In the genomic region with DNA sequence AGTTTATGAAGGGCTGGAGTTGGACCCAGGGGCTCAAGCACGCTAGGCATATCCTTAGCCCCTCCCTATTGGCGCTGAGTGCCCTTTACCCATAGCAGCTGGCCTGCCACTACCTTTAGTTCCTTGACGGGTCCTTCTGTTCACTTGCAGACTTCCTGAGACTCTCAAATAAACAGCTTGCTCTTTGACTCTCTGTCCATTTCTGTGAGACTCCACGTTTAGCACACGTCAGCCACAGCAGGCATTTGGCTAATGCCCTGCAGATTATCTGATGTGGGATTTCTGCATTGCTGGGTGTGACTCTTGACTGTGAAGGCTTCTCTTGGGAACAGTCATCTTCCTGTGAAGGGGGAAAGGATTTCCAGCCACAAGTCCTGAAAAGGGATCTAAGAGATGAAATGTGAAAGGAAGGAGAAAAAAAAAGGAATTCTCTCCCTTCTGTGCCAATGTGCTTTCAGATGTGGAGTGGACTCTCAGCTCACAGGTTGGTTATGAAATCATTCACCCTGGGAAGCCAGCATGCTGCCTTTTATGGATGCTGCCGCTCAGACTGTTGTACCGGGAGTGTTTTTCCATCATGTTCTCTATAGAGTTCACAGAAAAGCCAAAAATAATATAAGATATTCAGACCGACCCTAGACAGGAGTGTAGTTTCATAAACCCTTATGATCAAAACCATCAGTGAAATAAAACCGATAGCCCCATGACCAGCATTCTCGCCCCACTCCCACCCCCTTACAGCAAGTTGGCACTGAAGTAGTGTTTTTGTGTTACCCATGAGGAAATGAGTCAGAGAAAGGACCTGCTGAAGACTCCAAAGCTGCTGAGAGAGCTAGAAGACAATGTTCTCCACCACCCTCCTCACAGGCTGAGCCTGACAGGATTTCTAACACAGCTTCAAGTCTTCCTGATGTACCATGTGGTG, we compare ENCODE assay signal across 8 mouse cellular contexts. TPM values are rescaled to one million over a fixed set of nuclear protein-coding genes. Genes with fewer than 3 reads are reported as not detected.
DNase-seq lines count a peak whose midpoint lies in the region; ATAC-seq and TF ChIP-seq lines count a peak whose summit lies in the region.

No protein-coding gene starts in this region.

- H3K36me3 ChIP-seq in heart, embryonic 12.5 days = no peaks in the 10 kb centered on the region
- no peaks in the 10 kb centered on the region for H3K36me3 ChIP-seq in hindbrain, embryonic 12.5 days

- peak; percentile 97 for DNase-seq in heart, adult 11 months
- DNase-seq in 3T3-L1 (ENCODE audit: low read depth, low spot score) = peak; percentile 94
- peak; percentile 71 to 78 for DNase-seq in cerebellum, postnatal 25 days
- DNase-seq in left cerebral cortex, adult 2 months (ENCODE audit: extremely low spot score in 1 of 2, low spot score in 2 of 2) = peak; percentile 13 to 16
- no peak for DNase-seq in gastrocnemius, postnatal 14 days

- no peak for ATAC-seq in heart, embryonic 12.5 days (ENCODE audit: insufficient number of reproducible peaks, low FRiP score)
- no peak for ATAC-seq in erythroid progenitor cell, adult 5-6 weeks (replicated peaks; ENCODE audit: low FRiP score, poor library complexity, severe bottlenecking)
- no peak for ATAC-seq in hindbrain, embryonic 12.5 days (ENCODE audit: low FRiP score)

- H3K9me3 ChIP-seq in heart, embryonic 12.5 days (replicated peaks) = peaks cover 2% of the 10 kb centered on the region; the same call in 1 of the 2 replicates
- peaks cover 6% of the 10 kb centered on the region; the same call in 1 of the 2 replicates for H3K9me3 ChIP-seq in hindbrain, embryonic 12.5 days (replicated peaks)

- H3K27me3 ChIP-seq in heart, embryonic 12.5 days (replicated peaks) = no peaks in the 10 kb centered on the region
- no peaks in the 10 kb centered on the region for H3K27me3 ChIP-seq in hindbrain, embryonic 12.5 days

- no peak overlapping the region for H3K27ac ChIP-seq in heart, embryonic 12.5 days (ENCODE audit: poor library complexity, severe bottlenecking)
- H3K27ac ChIP-seq in left cerebral cortex, adult 2 months = peak overlapping the region; percentile 69
- H3K27ac ChIP-seq in hindbrain, embryonic 12.5 days = no peak overlapping the region

- intact Hi-C loops in left cerebral cortex, adult 2 months (cut with DNase I) = no loop called here
- intact Hi-C loops in gastrocnemius, postnatal 14 days (cut with DNase I; ENCODE audit: low total_unique reads) = no loop called here

- H3K4me3 ChIP-seq in heart, embryonic 12.5 days = no peak overlapping the region
- H3K4me3 ChIP-seq in left cerebral cortex, adult 2 months = no peak overlapping the region
- H3K4me3 ChIP-seq in hindbrain, embryonic 12.5 days = no peak overlapping the region

- no peak overlapping the region for H3K4me2 ChIP-seq in heart, embryonic 12.5 days
- no peak overlapping the region for H3K4me2 ChIP-seq in hindbrain, embryonic 12.5 days (replicated peaks)

- WGBS in heart, embryonic 12.5 days = 59% methylated on average over 10 of the region's 10 CpGs
- WGBS in hindbrain, embryonic 12.5 days = 71% methylated on average over 10 of the region's 10 CpGs

- no peak overlapping the region for H3K9ac ChIP-seq in heart, embryonic 12.5 days
- no peak overlapping the region for H3K9ac ChIP-seq in hindbrain, embryonic 12.5 days

- H3K4me1 ChIP-seq in heart, embryonic 12.5 days (replicated peaks) = peaks cover 14% of the 10 kb centered on the region
- H3K4me1 ChIP-seq in hindbrain, embryonic 12.5 days = no peaks in the 10 kb centered on the region

- no peak for TF ChIP-seq CTCF in left cerebral cortex, adult 2 months (IDR thresholded peaks at IDR 0.05)

RNA-seq across cellular contexts. Expression of gene Dock9, which starts 28.1 kb away (rescaled TPM):
- 7.0 and 7.1 TPM in 2 replicates for polyA plus RNA-seq in heart, embryonic 12.5 days (2016; fragmentation: Nextera tagmentation; extraction: Ambion mirVana)
- total RNA-seq in left cerebral cortex, adult 2 months (2021) = 10 to 100 TPM; 87.1 to 91.6 TPM
- total RNA-seq in erythroid progenitor cell, adult 5-6 weeks (2015; ENCODE audit: low replicate concordance) = 1.4 and 1.7 TPM in 2 replicates
- 1.1 and 1.7 TPM in 2 replicates for total RNA-seq in erythroid progenitor cell, adult 5-6 weeks (2017; ENCODE audit: low replicate concordance)
- polyA plus RNA-seq in hindbrain, embryonic 12.5 days (2016; fragmentation: Nextera tagmentation; extraction: Ambion mirVana) = 6.2 and 7.1 TPM in 2 replicates
- total RNA-seq in gastrocnemius, postnatal 14 days (2021) = 10 to 100 TPM; 23.3 to 29.3 TPM

RNA-seq across cellular contexts. Expression of gene Ubac2, which starts 52.6 kb away (rescaled TPM):
- 56.9 and 63.3 TPM in 2 replicates for polyA plus RNA-seq in heart, embryonic 12.5 days (2016; fragmentation: Nextera tagmentation; extraction: Ambion mirVana)
- 10 to 100 TPM; 34.0 to 36.9 TPM for total RNA-seq in left cerebral cortex, adult 2 months (2021)
- total RNA-seq in erythroid progenitor cell, adult 5-6 weeks (2015; ENCODE audit: low replicate concordance) = 8.4 and 23.4 TPM in 2 replicates
- total RNA-seq in erythroid progenitor cell, adult 5-6 weeks (2017; ENCODE audit: low replicate concordance) = 6.2 and 6.4 TPM in 2 replicates
- 60.0 and 60.3 TPM in 2 replicates for polyA plus RNA-seq in hindbrain, embryonic 12.5 days (2016; fragmentation: Nextera tagmentation; extraction: Ambion mirVana)
- total RNA-seq in gastrocnemius, postnatal 14 days (2021) = 10 to 100 TPM; 18.2 to 20.8 TPM

Comparison
In these comparisons a context has a peak if more than half of its experiments do, and no peak if none do; other contexts are left out.
1. RNA of gene Dock9, which starts 28.1 kb away (total RNA-seq): 87.1 to 91.6 TPM in left cerebral cortex, adult 2 months and 23.3 to 29.3 TPM in gastrocnemius, postnatal 14 days; 1.1 to 1.7 TPM in erythroid progenitor cell, adult 5-6 weeks; every median in the first group is over 4 times any median in the second.